Mouse (Mus musculus): ENCODE results near the gene Bst2.

The Bst2 gene

DNA sequence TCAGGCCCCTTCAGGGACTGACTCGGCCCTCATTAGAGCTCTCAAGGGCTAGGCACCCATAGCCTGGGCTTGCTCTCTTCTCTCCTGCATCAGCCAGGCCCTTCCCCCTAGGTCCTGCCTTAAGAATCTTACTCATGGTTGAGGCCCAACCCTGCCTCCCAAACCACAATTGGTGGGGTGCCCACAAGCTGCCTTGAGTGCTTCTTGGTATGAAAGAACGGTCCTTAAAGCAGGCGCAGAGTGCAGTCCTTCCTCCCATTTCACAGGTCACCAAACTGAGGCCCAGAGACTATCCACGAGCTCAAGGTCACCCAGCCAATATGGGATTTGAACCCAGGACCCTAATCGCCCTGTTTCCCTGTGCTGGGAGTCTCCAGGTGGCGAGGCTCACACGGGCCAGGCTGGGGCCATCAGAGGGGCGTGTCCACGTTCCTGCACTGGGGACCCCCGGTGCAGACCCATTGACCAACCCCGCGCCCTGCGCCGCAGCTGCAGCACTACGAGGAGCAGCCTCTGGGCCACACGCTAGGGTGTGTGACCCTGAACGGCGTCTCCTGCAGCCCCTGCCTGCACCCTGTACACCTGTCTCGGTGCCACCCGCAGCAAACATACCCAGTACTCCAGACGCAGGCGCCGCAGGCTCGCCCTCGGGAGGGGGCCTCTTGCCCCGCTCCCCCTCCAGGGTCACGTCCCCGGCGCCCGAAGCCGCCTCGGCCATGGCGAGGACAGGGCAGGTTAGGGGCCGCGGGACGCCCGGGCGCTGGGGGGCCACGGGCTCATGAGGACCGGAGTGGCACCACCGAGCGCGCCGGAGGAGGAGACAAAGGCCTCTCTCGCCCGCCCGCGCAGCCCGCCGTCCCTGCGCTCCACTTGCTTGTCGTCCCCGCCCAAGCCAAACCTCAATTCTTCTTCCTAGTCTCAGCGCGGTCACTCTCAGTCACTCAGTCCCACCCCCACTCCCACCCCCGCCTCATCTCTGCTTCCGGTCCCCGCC, 51.8 kb downstream of the Bst2 start, which contains the start of gene Ano8:
Ano8 (minus strand) TSS at position 822 of the 994 bp plus-strand sequence.
- DNase-seq (ENCODE audit: low read depth, low spot score) = peak; percentile 95

DNA sequence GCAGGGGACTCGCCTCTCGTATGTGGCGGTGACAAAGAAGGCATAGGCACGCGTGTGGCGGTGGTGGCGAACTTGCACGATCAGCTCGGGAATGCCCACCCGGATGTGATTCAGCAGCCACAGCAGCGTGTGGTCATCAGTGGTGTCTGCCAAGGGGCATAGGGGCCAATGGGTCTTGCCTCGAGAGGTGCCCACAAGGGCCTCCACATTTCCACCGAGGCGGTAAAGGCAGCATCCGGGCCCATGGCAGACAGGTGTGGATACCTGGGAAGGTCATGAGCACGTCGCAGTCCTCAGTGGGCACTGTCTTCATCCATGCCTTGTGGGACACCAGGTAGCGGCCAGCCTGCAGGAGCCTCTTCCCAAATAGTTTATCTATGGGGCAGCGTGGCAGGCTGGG, 52.5 kb downstream of the Bst2 start:
- no peak for DNase-seq (ENCODE audit: low read depth, low spot score)
